Mouse (Mus musculus): Measurements from ENCODE around the gene Fxyd5.

DNA sequence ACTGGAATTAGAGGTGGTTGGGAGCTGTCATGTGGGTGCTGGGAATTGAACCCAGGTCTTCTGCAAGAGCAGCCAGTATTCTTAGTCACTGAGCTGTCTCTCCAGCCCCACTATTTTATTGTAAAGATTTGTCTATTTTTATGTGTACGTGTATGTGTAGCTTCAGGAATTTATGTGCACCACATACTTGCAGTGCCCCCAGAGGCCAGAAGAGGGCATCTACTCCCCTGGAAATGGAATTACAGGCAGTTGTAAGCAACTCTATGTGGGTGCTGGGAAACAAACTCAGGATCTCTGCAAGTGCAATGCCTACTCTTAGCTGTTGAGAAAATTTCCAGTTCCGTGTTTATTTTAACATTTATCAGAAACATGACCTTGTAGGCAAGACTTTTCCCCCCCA lies 45.8 kb downstream of the Fxyd5 start:
- TF ChIP-seq CTCF (IDR thresholded peaks at IDR 0.05; ENCODE audit: borderline replicate concordance, insufficient read depth, low read length) (no peak), POLR2A (IDR thresholded peaks at IDR 0.05; ENCODE audit: low read depth, low read length) (no peak)

Measured in embryonic fibroblast, embryonic 13.5 days (primary cell).